19 mouse cellular contexts compared by ENCODE assay signal in genomic region chr9:60414076-60414755, GRCm38 (mm10).
DNase-seq lines count a peak whose midpoint lies in the region; ATAC-seq and TF ChIP-seq lines count a peak whose summit lies in the region.
"Had no signal": no experiment of that assay in that cellular context is flagged by ENCODE, and none has a peak within 500 bp of the region (broad histone marks: within the 10 kb centered on the region; RNA-seq: fewer than 3 reads in every experiment).

No protein-coding gene starts in this region.

- no peak overlapping the region for H3K4me2 ChIP-seq in forebrain, postnatal 0 days (ENCODE audit: low read depth)
- no peak overlapping the region for H3K4me2 ChIP-seq in forebrain, embryonic 11.5 days (ENCODE audit: low read depth, low read length, severe bottlenecking)
- H3K4me2 ChIP-seq in lung, embryonic 14.5 days: no peak overlapping the region
- H3K4me2 ChIP-seq: embryonic facial prominence, embryonic 15.5 days; heart, embryonic 15.5 days; hindbrain, embryonic 15.5 days; limb, embryonic 15.5 days; midbrain, embryonic 15.5 days; neural tube, embryonic 12.5 days had no signal

- 20% methylated on average over 4 of the region's 4 CpGs for WGBS in forebrain, postnatal 0 days
- 32% methylated on average over 4 of the region's 4 CpGs for WGBS in forebrain, embryonic 11.5 days
- WGBS in lung, embryonic 14.5 days: 42% methylated on average over 4 of the region's 4 CpGs
- WGBS in limb, embryonic 10.5 days: 57% methylated on average over 4 of the region's 4 CpGs

- no peak for ATAC-seq in forebrain, postnatal 0 days
- no peak for ATAC-seq in forebrain, embryonic 11.5 days (replicated peaks; ENCODE audit: low FRiP score)
- no peak for ATAC-seq in lung, embryonic 14.5 days (ENCODE audit: insufficient read depth)
- ATAC-seq: forebrain, embryonic 14.5 days; liver, postnatal 0 days; midbrain, embryonic 15.5 days had no signal

- H3K27me3 ChIP-seq in forebrain, postnatal 0 days (ENCODE audit: insufficient read depth, low read length): no peaks in the 10 kb centered on the region
- no peaks in the 10 kb centered on the region for H3K27me3 ChIP-seq in forebrain, embryonic 11.5 days (ENCODE audit: control insufficient read depth, insufficient read depth, low read length)
- no peaks in the 10 kb centered on the region for H3K27me3 ChIP-seq in lung, embryonic 14.5 days (ENCODE audit: insufficient read depth, low read length)
- H3K27me3 ChIP-seq in limb, embryonic 10.5 days (ENCODE audit: low read depth, poor library complexity, severe bottlenecking): no peaks in the 10 kb centered on the region
- H3K27me3 ChIP-seq: embryonic facial prominence, embryonic 15.5 days; heart, embryonic 15.5 days; hindbrain, embryonic 15.5 days; limb, embryonic 15.5 days; midbrain, embryonic 15.5 days; neural tube, embryonic 12.5 days had no signal

- no peaks in the 10 kb centered on the region for H3K4me1 ChIP-seq in forebrain, postnatal 0 days (ENCODE audit: insufficient read depth)
- peaks cover 4% of the 10 kb centered on the region for H3K4me1 ChIP-seq in forebrain, embryonic 11.5 days (replicated peaks; ENCODE audit: control insufficient read depth, insufficient read depth, low read length)
- 0 out of 2 replicates have a peak, but pooled peaks cover 5% of the 10 kb centered on the region for H3K4me1 ChIP-seq in lung, embryonic 14.5 days (ENCODE audit: insufficient read depth)
- H3K4me1 ChIP-seq in limb, embryonic 10.5 days: peaks cover 44% of the 10 kb centered on the region
- H3K4me1 ChIP-seq: heart, embryonic 15.5 days had no signal

- no peaks in the 10 kb centered on the region for H3K36me3 ChIP-seq in forebrain, postnatal 0 days (ENCODE audit: insufficient read depth)
- H3K36me3 ChIP-seq in forebrain, embryonic 11.5 days (ENCODE audit: control insufficient read depth, insufficient read depth, low read length): no peaks in the 10 kb centered on the region
- no peaks in the 10 kb centered on the region for H3K36me3 ChIP-seq in lung, embryonic 14.5 days (ENCODE audit: insufficient read depth)
- no peaks in the 10 kb centered on the region for H3K36me3 ChIP-seq in limb, embryonic 10.5 days
- H3K36me3 ChIP-seq: embryonic facial prominence, embryonic 15.5 days; heart, embryonic 15.5 days; hindbrain, embryonic 15.5 days; limb, embryonic 15.5 days; midbrain, embryonic 15.5 days; neural tube, embryonic 12.5 days had no signal

- no peak overlapping the region for H3K4me3 ChIP-seq in forebrain, postnatal 0 days (ENCODE audit: low read depth, low read length)
- no peak overlapping the region for H3K4me3 ChIP-seq in forebrain, embryonic 11.5 days (ENCODE audit: low read depth, low read length)
- H3K4me3 ChIP-seq in lung, embryonic 14.5 days (ENCODE audit: low read depth, low read length): no peak overlapping the region
- H3K4me3 ChIP-seq in limb, embryonic 10.5 days: no peak overlapping the region
- H3K4me3 ChIP-seq: embryonic facial prominence, embryonic 15.5 days; heart, embryonic 15.5 days; hindbrain, embryonic 15.5 days; limb, embryonic 15.5 days; midbrain, embryonic 15.5 days; neural tube, embryonic 12.5 days had no signal

- DNase-seq in forebrain, postnatal 0 days: peak; percentile 18
- DNase-seq in forebrain, embryonic 11.5 days (ENCODE audit: low spot score): no peak
- peak; percentile 46 for DNase-seq in lung, embryonic 14.5 days
- no peak for DNase-seq in lung, adult 18-20 months
- DNase-seq in adipocyte (ENCODE audit: low spot score): peak; percentile 58
- no peak for DNase-seq in limb, embryonic 10.5 days (ENCODE audit: low spot score)
- DNase-seq in T-cell, adult 2 months (ENCODE audit: low spot score): no peak
- no peak for DNase-seq in frontal cortex, postnatal 36 days (ENCODE audit: low spot score in 2 of 2)
- DNase-seq: cerebellum, postnatal 25 days; heart, adult 18-20 months; kidney, adult 2 months; liver, postnatal 0 days had no signal

- H3K27ac ChIP-seq in forebrain, postnatal 0 days (ENCODE audit: low read depth, low read length): no peak overlapping the region
- no peak overlapping the region for H3K27ac ChIP-seq in forebrain, embryonic 11.5 days (ENCODE audit: low read depth, low read length)
- no peak overlapping the region for H3K27ac ChIP-seq in lung, embryonic 14.5 days (ENCODE audit: low read depth)
- H3K27ac ChIP-seq in limb, embryonic 10.5 days: peak overlapping the region; percentile 66
- H3K27ac ChIP-seq: embryonic facial prominence, embryonic 15.5 days; heart, embryonic 15.5 days; hindbrain, embryonic 15.5 days; limb, embryonic 15.5 days; midbrain, embryonic 15.5 days; neural tube, embryonic 12.5 days had no signal

- TF ChIP-seq CTCF in forebrain, postnatal 0 days (IDR thresholded peaks at IDR 0.05; ENCODE audit: low read depth): no peak
- TF ChIP-seq CTCF in lung, embryonic 14.5 days (IDR thresholded peaks at IDR 0.05; ENCODE audit: low read depth): no peak

- H3K9ac ChIP-seq in forebrain, postnatal 0 days: no peak overlapping the region
- H3K9ac ChIP-seq in forebrain, embryonic 11.5 days (ENCODE audit: low read length): no peak overlapping the region
- H3K9ac ChIP-seq in lung, embryonic 14.5 days: no peak overlapping the region
- H3K9ac ChIP-seq: embryonic facial prominence, embryonic 15.5 days; heart, embryonic 15.5 days; hindbrain, embryonic 15.5 days; limb, embryonic 15.5 days; liver, postnatal 0 days; midbrain, embryonic 15.5 days; neural tube, embryonic 12.5 days had no signal

- H3K9me3 ChIP-seq in forebrain, postnatal 0 days (ENCODE audit: low read length): no peaks in the 10 kb centered on the region
- H3K9me3 ChIP-seq in forebrain, embryonic 11.5 days (ENCODE audit: control insufficient read depth, low read length): no peaks in the 10 kb centered on the region
- H3K9me3 ChIP-seq in lung, embryonic 14.5 days (ENCODE audit: low read depth, low read length): no peaks in the 10 kb centered on the region
- no peaks in the 10 kb centered on the region for H3K9me3 ChIP-seq in limb, embryonic 10.5 days (replicated peaks)
- H3K9me3 ChIP-seq: embryonic facial prominence, embryonic 15.5 days; heart, embryonic 15.5 days; hindbrain, embryonic 15.5 days; limb, embryonic 15.5 days; midbrain, embryonic 15.5 days; neural tube, embryonic 12.5 days had no signal

Comparison
In these comparisons a context has a peak if more than half of its experiments do, and no peak if none do; other contexts are left out.
1. DNase-seq: peak in forebrain, postnatal 0 days (single experiment), lung, embryonic 14.5 days (single experiment) and adipocyte (single experiment); none in forebrain, embryonic 11.5 days (single experiment), lung, adult 18-20 months (0 of 2), limb, embryonic 10.5 days (single experiment), T-cell, adult 2 months (single experiment) and frontal cortex, postnatal 36 days (0 of 2).